Mouse (Mus musculus): ENCODE measurements around the gene Arrb1.

The Arrb1 gene

DNA sequence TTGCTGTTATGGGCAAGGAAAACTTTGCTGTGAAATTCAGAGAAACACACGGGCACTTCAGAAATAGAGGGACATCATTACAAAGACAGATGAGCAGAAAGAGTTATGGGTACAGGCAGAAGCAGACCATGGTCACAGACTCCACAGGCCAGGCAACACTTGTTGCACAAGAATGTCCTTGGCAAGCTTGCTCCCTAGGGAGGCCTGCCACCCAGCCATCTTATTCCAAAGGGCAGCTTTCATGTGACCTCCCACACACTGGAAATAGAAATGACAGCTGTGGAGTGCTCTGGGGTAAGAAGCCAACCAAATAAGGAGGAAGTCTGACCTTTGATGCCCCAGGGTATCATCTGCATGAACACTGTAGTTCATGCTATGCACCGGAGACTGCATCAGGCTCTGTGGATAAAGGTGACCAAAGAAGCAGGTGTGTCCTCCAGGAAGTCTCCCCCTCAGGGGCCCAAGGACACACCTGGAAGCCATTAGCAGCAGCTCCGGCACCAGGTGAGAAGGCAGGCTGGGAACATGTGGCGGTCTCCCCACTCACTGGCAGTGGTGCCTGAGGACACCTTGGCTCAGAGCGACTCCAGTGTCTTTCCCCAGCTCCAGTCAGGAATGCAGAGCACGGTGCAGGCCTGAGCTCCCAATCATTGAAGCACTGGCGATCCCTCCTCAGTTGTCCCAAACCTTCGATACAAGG, 98.8 kb downstream of the Arrb1 start:
- DNase-seq (ENCODE audit: low spot score): no peak

DNA sequence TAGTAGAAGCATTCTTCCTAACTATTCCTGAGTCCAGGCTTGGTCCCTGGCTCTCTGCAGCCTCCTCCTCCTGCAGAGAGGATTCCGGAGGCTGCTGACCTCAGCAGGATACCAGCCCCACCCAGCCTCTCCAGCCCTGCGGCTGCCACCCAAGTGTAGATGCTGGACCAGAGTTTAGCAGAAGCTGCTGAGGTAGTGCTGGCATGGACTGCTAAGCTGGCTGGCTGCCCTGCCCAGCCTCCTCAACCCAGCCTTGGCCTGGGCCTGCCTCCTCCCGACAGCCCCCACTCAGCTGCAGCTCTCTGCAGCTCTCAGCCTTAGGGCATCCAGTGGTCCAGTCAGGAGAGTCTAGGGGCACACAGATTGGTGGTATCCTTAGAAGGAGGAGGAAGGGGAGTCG, 106.0 kb downstream of the Arrb1 start:
- DNase-seq (ENCODE audit: low spot score): no peak

DNA sequence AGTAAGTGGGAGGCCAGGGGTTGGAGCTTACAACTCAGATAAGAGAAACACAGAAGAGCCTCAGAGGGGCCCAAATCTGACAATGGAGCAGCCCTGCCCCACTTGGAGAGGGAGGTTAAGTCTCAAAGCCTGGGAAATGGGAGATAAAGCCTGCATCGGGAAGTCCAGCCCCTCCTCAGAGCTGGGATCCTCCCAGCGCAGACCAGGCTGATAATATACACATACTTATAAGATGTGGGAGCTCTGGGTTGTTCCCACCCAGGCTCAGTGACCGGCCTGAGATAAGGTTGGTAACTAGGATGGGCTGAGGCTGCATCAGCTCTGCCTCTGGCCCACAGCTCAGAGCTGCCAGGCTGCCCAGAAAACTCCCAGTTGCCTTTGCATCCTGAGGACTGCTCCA, 106.8 kb downstream of the Arrb1 start:
- DNase-seq (ENCODE audit: low spot score): no peak

GRCm38 (mm10) chr7:99644701-99645100, 109.4 kb downstream of the Arrb1 start:
- no peak for DNase-seq (ENCODE audit: low spot score)

GRCm38 (mm10) chr7:99648623-99649022, 113.4 kb downstream of the Arrb1 start:
- DNase-seq (ENCODE audit: low spot score): peak; percentile 74

- no peak for DNase-seq (ENCODE audit: low spot score)
These were observed 114.3 kb downstream of the Arrb1 start for GRCm38 (mm10) chr7:99649585-99649984.

GRCm38 (mm10) chr7:99654244-99654643, 119.0 kb downstream of the Arrb1 start:
- DNase-seq (ENCODE audit: low spot score): no peak
